Mouse (Mus musculus) stomach, postnatal 0 days (tissue): Measurements from ENCODE around the gene Mark1. TPM values are rescaled to one million over a fixed set of nuclear protein-coding genes. Genes with fewer than 3 reads are reported as not detected.
A peak's percentile ranks its signal among the peaks of the same experiment; 100 is the strongest.

Experiments
- ATAC-seq: fragments of 200-750 bp; cut with Nextera tagmentation; 2 replicates; pipeline ENCODE4 v1.8.0; 2017; ENCODE audit not compliant: low FRiP score, low TSS enrichment
- DNase-seq: peaks from one replicate; pipeline ENCODE4 v3.0.0-alpha.2; 2016; ENCODE audit warnings: low spot score
- H3K27ac ChIP-seq: fragments of 300-500 bp; sonication (generic); replicated peaks from 2 replicates; pipeline ENCODE4 v1.5.1; 2014; ENCODE audit warnings: mild to moderate bottlenecking, control low read depth
- H3K27me3 ChIP-seq: fragments of 300-500 bp; sonication (generic); 2 replicates; pipeline ENCODE4 v1.6.1; 2014; ENCODE audit warnings: low read length; ENCODE audit not compliant: control insufficient read depth, insufficient read depth
- H3K36me3 ChIP-seq: fragments of 300-500 bp; sonication (generic); 2 replicates; pipeline ENCODE4 v1.6.1; 2014; ENCODE audit warnings: low read length, mixed read lengths; ENCODE audit not compliant: control insufficient read depth, insufficient read depth
- H3K4me1 ChIP-seq: fragments of 300-500 bp; sonication (generic); replicated peaks from 2 replicates; pipeline ENCODE4 v1.6.1; 2014; ENCODE audit warnings: antibody characterized with exemption; ENCODE audit not compliant: control insufficient read depth, insufficient read depth
- H3K4me2 ChIP-seq: fragments of 300-500 bp; sonication (generic); replicated peaks from 2 replicates; pipeline ENCODE4 v1.6.1; 2014; ENCODE audit warnings: low read depth, mild to moderate bottlenecking, control low read depth, moderate library complexity
- H3K4me3 ChIP-seq: fragments of 300-500 bp; sonication (generic); 2 replicates; pipeline ENCODE4 v1.5.1; 2014; ENCODE audit warnings: low read depth, low read length, control low read depth
- H3K9ac ChIP-seq: fragments of 300-500 bp; sonication (generic); 2 replicates; pipeline ENCODE4 v1.6.1; 2014; ENCODE audit warnings: mild to moderate bottlenecking, low read length, control low read depth, mixed read lengths
- H3K9me3 ChIP-seq: fragments of 300-500 bp; sonication (generic); 2 replicates; pipeline ENCODE4 v1.6.1; 2016; ENCODE audit warnings: low read length; ENCODE audit not compliant: control insufficient read depth
- CTCF ChIP-seq: IDR thresholded peaks from 2 replicates; pipeline ENCODE4 v1.5.1; 2016; ENCODE audit warnings: antibody characterized with exemption, low read depth, mild to moderate bottlenecking, moderate library complexity
- EP300 ChIP-seq: optimal IDR thresholded peaks from 2 replicates; pipeline ENCODE3; 2016; ENCODE audit warnings: antibody characterized with exemption
- WGBS: fragments of 180-500 bp; shearing (Covaris S2); extraction: QIAGEN DNeasy Blood & Tissue Kit; methylation state at CpG from one replicate; pipeline ENCODE4 v1.1.7; 2014; 5-methylcytosine and 5-hydroxymethylcytosine counted together
- polyA plus RNA-seq: library from polyadenylated mRNA; unstranded; fragments of >200 nt; fragmentation: Nextera tagmentation; extraction: Ambion mirVana; gene quantifications from 2 replicates; pipeline ENCODE4 v1.2.1, GENCODE M21; 2015

Gene Mark1
- polyA plus RNA-seq, 1 experiment from 2014 or later: 1.0 TPM

DNA sequence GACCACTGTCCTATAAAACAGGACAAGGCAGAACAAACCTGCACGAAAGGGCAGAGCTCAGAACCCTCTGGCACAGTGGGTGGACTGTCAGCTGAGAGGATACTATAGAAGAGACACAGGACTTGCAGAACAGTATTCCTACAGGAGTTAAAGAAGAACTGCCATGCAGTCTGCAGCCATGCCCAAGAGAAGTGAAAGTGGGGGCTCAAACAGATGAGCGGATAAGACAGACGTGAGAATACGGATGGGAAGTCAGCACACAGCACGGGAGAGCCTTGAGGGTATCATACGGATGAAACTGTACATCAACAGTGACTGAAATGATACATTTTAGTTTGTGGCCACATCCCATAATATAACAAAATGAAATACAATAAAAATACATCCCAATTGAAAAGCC is 68.3 kb downstream of the Mark1 start:
- WGBS: 89% methylated on average over 6 of the region's 6 CpGs
- no peak for TF ChIP-seq CTCF
- no peak for TF ChIP-seq EP300
- no peaks in the 10 kb centered on the region for H3K9me3 ChIP-seq
- no peaks in the 10 kb centered on the region for H3K36me3 ChIP-seq
- no peak overlapping the region for H3K4me2 ChIP-seq
- H3K4me1 ChIP-seq: no peaks in the 10 kb centered on the region
- no peaks in the 10 kb centered on the region for H3K27me3 ChIP-seq
- no peak overlapping the region for H3K9ac ChIP-seq
- ATAC-seq (no peak), DNase-seq (no peak)
- H3K4me3 ChIP-seq: no peak overlapping the region
- H3K27ac ChIP-seq: no peak overlapping the region

GRCm38 (mm10) chr1:184928382-184928781 is 71.0 kb downstream of the Mark1 start:
- H3K36me3 ChIP-seq: no peaks in the 10 kb centered on the region
- no peaks in the 10 kb centered on the region for H3K27me3 ChIP-seq
- H3K9ac ChIP-seq: no peak overlapping the region
- 70% methylated on average over 1 of the region's 1 CpGs for WGBS
- H3K4me1 ChIP-seq: no peaks in the 10 kb centered on the region
- no peak overlapping the region for H3K4me3 ChIP-seq
- H3K9me3 ChIP-seq: no peaks in the 10 kb centered on the region
- ATAC-seq (no peak), DNase-seq (no peak)
- H3K27ac ChIP-seq: no peak overlapping the region
- TF ChIP-seq EP300 (no peak), CTCF (no peak)
- no peak overlapping the region for H3K4me2 ChIP-seq

GRCm38 (mm10) chr1:184927911-184928310 is 71.5 kb downstream of the Mark1 start:
- Histone ChIP-seq H3K4me3 (no peak overlapping the region), H3K4me2 (no peak overlapping the region), H3K9me3 (no peaks in the 10 kb centered on the region), H3K27ac (no peak overlapping the region), H3K27me3 (no peaks in the 10 kb centered on the region), H3K4me1 (no peaks in the 10 kb centered on the region), H3K36me3 (no peaks in the 10 kb centered on the region), H3K9ac (no peak overlapping the region)
- TF ChIP-seq EP300: no peak
- no peak for TF ChIP-seq CTCF
- DNase-seq: no peak
- 78% methylated on average over 1 of the region's 1 CpGs for WGBS
- ATAC-seq: no peak

- no peak overlapping the region for H3K4me3 ChIP-seq
- ATAC-seq: no peak
- no peak for DNase-seq
- no peak for TF ChIP-seq EP300
- no peak for TF ChIP-seq CTCF
- H3K9me3 ChIP-seq: no peaks in the 10 kb centered on the region
- no peak overlapping the region for H3K9ac ChIP-seq
- no peaks in the 10 kb centered on the region for H3K4me1 ChIP-seq
- no peaks in the 10 kb centered on the region for H3K36me3 ChIP-seq
- no peak overlapping the region for H3K27ac ChIP-seq
- WGBS: 87% methylated on average over 13 of the region's 13 CpGs
- H3K4me2 ChIP-seq: no peak overlapping the region
- no peaks in the 10 kb centered on the region for H3K27me3 ChIP-seq
These were observed 76.5 kb downstream of the Mark1 start for GRCm38 (mm10) chr1:184922824-184923223.

- no peak overlapping the region for H3K9ac ChIP-seq
- H3K27me3 ChIP-seq: no peaks in the 10 kb centered on the region
- DNase-seq (no peak), ATAC-seq (no peak)
- no peak overlapping the region for H3K27ac ChIP-seq
- H3K9me3 ChIP-seq: no peaks in the 10 kb centered on the region
- no peaks in the 10 kb centered on the region for H3K36me3 ChIP-seq
- no peak overlapping the region for H3K4me2 ChIP-seq
- no peaks in the 10 kb centered on the region for H3K4me1 ChIP-seq
- TF ChIP-seq CTCF (no peak), EP300 (no peak)
- 82% methylated on average over 5 of the region's 5 CpGs for WGBS
- no peak overlapping the region for H3K4me3 ChIP-seq
These were observed 79.3 kb downstream of the Mark1 start for GRCm38 (mm10) chr1:184920057-184920456.

DNA sequence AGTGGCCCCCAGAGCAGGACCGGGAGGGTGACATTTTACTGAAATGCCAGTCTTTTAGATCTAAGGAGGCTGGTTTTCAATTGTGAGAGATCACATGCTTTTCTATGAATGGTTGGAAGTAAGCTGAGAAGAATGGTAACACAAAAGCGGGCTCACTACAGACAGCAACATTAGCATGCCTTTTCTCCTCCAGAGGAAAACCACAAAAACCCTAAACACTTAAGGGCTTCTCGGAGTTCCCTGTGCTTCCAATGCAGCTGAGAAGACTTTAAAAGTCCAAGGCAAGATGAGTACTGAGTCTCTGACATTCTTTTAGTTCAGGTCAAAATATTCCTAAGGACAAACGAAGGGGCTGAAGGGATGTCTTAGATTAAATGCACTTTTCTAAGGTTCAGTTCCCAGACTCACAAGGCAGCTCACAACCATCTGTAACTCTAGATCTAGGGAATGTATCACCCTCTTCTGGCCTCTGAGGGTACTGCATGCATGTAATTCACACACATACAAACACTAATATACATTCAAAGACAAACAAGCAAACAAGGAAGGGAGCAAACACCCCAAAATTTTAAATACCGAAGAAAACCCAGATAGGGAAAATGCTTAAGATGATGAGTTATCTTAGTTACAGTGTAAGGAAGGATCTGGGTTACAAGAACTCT is 81.0 kb downstream of the Mark1 start:
- no peaks in the 10 kb centered on the region for H3K36me3 ChIP-seq
- 92% methylated on average over 5 of the region's 5 CpGs for WGBS
- TF ChIP-seq EP300 (no peak), CTCF (peak; percentile 67)
- DNase-seq (no peak), ATAC-seq (no peak)
- H3K4me2 ChIP-seq: no peak overlapping the region
- H3K9me3 ChIP-seq: no peaks in the 10 kb centered on the region
- no peak overlapping the region for H3K27ac ChIP-seq
- H3K27me3 ChIP-seq: no peaks in the 10 kb centered on the region
- no peak overlapping the region for H3K4me3 ChIP-seq
- no peaks in the 10 kb centered on the region for H3K4me1 ChIP-seq
- H3K9ac ChIP-seq: no peak overlapping the region
